Mouse (Mus musculus) left cerebral cortex, postnatal 14 days (tissue): ENCODE measurements around the gene Cnot8. TPM values are rescaled to one million over a fixed set of nuclear protein-coding genes. Genes with fewer than 3 reads are reported as not detected.

Source experiments
- DNase-seq, 2 experiments: peaks; one replicate each; pipeline ENCODE4 v3.0.0; 2021 to 2022; ENCODE audit warnings: low spot score in 2 of 2, mixed read lengths in 1 of 2
- intact Hi-C: fragments of 180-260 bp; cut with DNase I; formaldehyde crosslinking; loops from one replicate; pipeline ENCODE4 v1.15.1; 2025
- total RNA-seq, 2 experiments: library from RNA; stranded (reverse); gene quantifications; 2 replicates each; pipeline ENCODE4 v1.2.3; 2021

Gene Cnot8
- total RNA-seq, 2 experiments from 2014 or later: 52.1 to 54.3 TPM

- DNase-seq: no peak
- intact Hi-C loops: loop anchor here (5.0 kb wide), 1 partner anchor 95 kb away; the partner anchor contains the start of gene Larp1
Measured at GRCm38 (mm10) chr11:58102146-58102545, 1.8 kb upstream of the Cnot8 start.

- intact Hi-C loops: loop anchor here (5.0 kb wide), 1 partner anchor 95 kb away; the partner anchor contains the start of gene Larp1
- no peak for DNase-seq
Measured at GRCm38 (mm10) chr11:58102581-58103343, 1.2 kb upstream of the Cnot8 start.

GRCm38 (mm10) chr11:58103344-58103653 is 654 bp upstream of the Cnot8 start:
- intact Hi-C loops: loop anchor here (5.0 kb wide), 1 partner anchor 96 kb away; the partner anchor contains the start of gene Larp1
- DNase-seq: no peak

GRCm38 (mm10) chr11:58104351-58104791 is 418 bp downstream of the Cnot8 start:
- intact Hi-C loops: loop anchor here (5.0 kb wide), 1 partner anchor 97 kb away; the partner anchor contains the start of gene Larp1
- DNase-seq: peak; percentile 51 to 56

GRCm38 (mm10) chr11:58107009-58107408 is 3.1 kb downstream of the Cnot8 start:
- intact Hi-C loops: no loop called here
- DNase-seq: no peak

GRCm38 (mm10) chr11:58107664-58108337 is 3.8 kb downstream of the Cnot8 start:
- DNase-seq: no peak
- intact Hi-C loops: no loop called here

- intact Hi-C loops: no loop called here
- no peak for DNase-seq
Measured at GRCm38 (mm10) chr11:58116560-58116959, 12.6 kb downstream of the Cnot8 start.

- intact Hi-C loops: no loop called here
- DNase-seq: no peak
Measured at GRCm38 (mm10) chr11:58117044-58117652, 13.2 kb downstream of the Cnot8 start.

GRCm38 (mm10) chr11:58120655-58121054 is 16.7 kb downstream of the Cnot8 start:
- no peak for DNase-seq
- intact Hi-C loops: no loop called here

GRCm38 (mm10) chr11:58121351-58121750 is 17.4 kb downstream of the Cnot8 start:
- intact Hi-C loops: no loop called here

GRCm38 (mm10) chr11:58123711-58124110 is 19.8 kb downstream of the Cnot8 start:
- intact Hi-C loops: no loop called here
- no peak for DNase-seq

More at GRCm38 (mm10) chr11:58121351-58121750, 17.4 kb downstream of the Cnot8 start:
- DNase-seq: no peak

GRCm38 (mm10) chr11:58125021-58125420 is 21.1 kb downstream of the Cnot8 start:
- intact Hi-C loops: no loop called here
- DNase-seq: no peak

GRCm38 (mm10) chr11:58126397-58127160 is 22.6 kb downstream of the Cnot8 start:
- DNase-seq: peak; percentile 36 to 58
- intact Hi-C loops: no loop called here

GRCm38 (mm10) chr11:58127544-58127943 is 23.6 kb downstream of the Cnot8 start:
- DNase-seq: no peak
- intact Hi-C loops: no loop called here

GRCm38 (mm10) chr11:58129302-58129843 is 25.4 kb downstream of the Cnot8 start:
- intact Hi-C loops: no loop called here
- no peak for DNase-seq

GRCm38 (mm10) chr11:58132026-58132425 is 28.1 kb downstream of the Cnot8 start:
- intact Hi-C loops: no loop called here

GRCm38 (mm10) chr11:58134869-58135268 is 30.9 kb downstream of the Cnot8 start:
- intact Hi-C loops: no loop called here
- DNase-seq: no peak

More at GRCm38 (mm10) chr11:58132026-58132425, 28.1 kb downstream of the Cnot8 start:
- no peak for DNase-seq

- intact Hi-C loops: no loop called here
- no peak for DNase-seq
Measured at GRCm38 (mm10) chr11:58135296-58135695, 31.3 kb downstream of the Cnot8 start.

GRCm38 (mm10) chr11:58136677-58137076 is 32.7 kb downstream of the Cnot8 start:
- intact Hi-C loops: no loop called here
- DNase-seq: no peak
